Mouse (Mus musculus) bone marrow macrophage, adult 2 months (primary cell): ENCODE data around the gene Cdc6. TPM values are rescaled to one million over a fixed set of nuclear protein-coding genes. Genes with fewer than 3 reads are reported as not detected.

ENCODE experiments used
- H3K27ac ChIP-seq: 2 replicates; pipeline ENCODE4 v1.5.1; 2012; ENCODE audit warnings: low read depth, low read length; ENCODE audit not compliant: insufficient read depth
- H3K4me1 ChIP-seq: 2 replicates; pipeline ENCODE4 v1.6.1; 2012; ENCODE audit warnings: low read length; ENCODE audit not compliant: control insufficient read depth, insufficient read depth
- H3K4me3 ChIP-seq: 2 replicates; pipeline ENCODE4 v1.5.1; 2012; ENCODE audit warnings: mild to moderate bottlenecking, low read length, moderate library complexity; ENCODE audit not compliant: insufficient read depth
- CTCF ChIP-seq: IDR thresholded peaks from 2 replicates; pipeline ENCODE4 v1.5.1; 2012; ENCODE audit warnings: low read depth, mild to moderate bottlenecking, low read length, moderate library complexity
- POLR2A ChIP-seq: IDR thresholded peaks from 2 replicates; pipeline ENCODE4 v1.6.1; 2012; ENCODE audit warnings: mild to moderate bottlenecking, low read depth, low read length, borderline replicate concordance
- polyA plus RNA-seq: library from polyadenylated mRNA; stranded (reverse); fragments of >200 nt; gene quantifications from 2 replicates; pipeline ENCODE4 v1.2.4, GENCODE M21; 2012; ENCODE audit not compliant: missing spikeins, insufficient read depth, insufficient read length

The Cdc6 gene
- polyA plus RNA-seq, 1 experiment = 6.9 TPM

- Histone ChIP-seq H3K4me3 (no peak overlapping the region), H3K4me1 (peaks cover 66% of the 10 kb centered on the region), H3K27ac (0 out of 2 replicates have a peak overlapping the region, but pooled peaks have one; percentile 6)
- TF ChIP-seq POLR2A = no peak
- no peak for TF ChIP-seq CTCF
These were observed 45.1 kb downstream of the Cdc6 start for GRCm38 (mm10) chr11:98952736-98953135.

GRCm38 (mm10) chr11:98953361-98953760 lies 45.8 kb downstream of the Cdc6 start:
- Histone ChIP-seq H3K4me1 (peaks cover 66% of the 10 kb centered on the region), H3K27ac (no peak overlapping the region)

GRCm38 (mm10) chr11:98953835-98954320 lies 46.3 kb downstream of the Cdc6 start:
- H3K27ac ChIP-seq = no peak overlapping the region
- peaks cover 62% of the 10 kb centered on the region for H3K4me1 ChIP-seq
- no peak for TF ChIP-seq CTCF
- no peak for TF ChIP-seq POLR2A
- H3K4me3 ChIP-seq = no peak overlapping the region

More at GRCm38 (mm10) chr11:98953361-98953760, 45.8 kb downstream of the Cdc6 start:
- H3K4me3 ChIP-seq = no peak overlapping the region
- no peak for TF ChIP-seq CTCF

GRCm38 (mm10) chr11:98954373-98954772 lies 46.8 kb downstream of the Cdc6 start:
- Histone ChIP-seq H3K4me3 (no peak overlapping the region), H3K27ac (no peak overlapping the region), H3K4me1 (peaks cover 60% of the 10 kb centered on the region)
- peak; percentile 90; the same call in 1 of the 2 replicates for TF ChIP-seq CTCF
- no peak for TF ChIP-seq POLR2A

GRCm38 (mm10) chr11:98954801-98955706 lies 47.5 kb downstream of the Cdc6 start:
- Histone ChIP-seq H3K4me3 (no peak overlapping the region), H3K4me1 (peaks cover 53% of the 10 kb centered on the region)

GRCm38 (mm10) chr11:98955707-98956235 lies 48.2 kb downstream of the Cdc6 start:
- TF ChIP-seq POLR2A (no peak), CTCF (no peak)
- H3K4me1 ChIP-seq = peaks cover 49% of the 10 kb centered on the region
- H3K4me3 ChIP-seq = no peak overlapping the region
- no peak overlapping the region for H3K27ac ChIP-seq

More at GRCm38 (mm10) chr11:98954801-98955706, 47.5 kb downstream of the Cdc6 start:
- TF ChIP-seq CTCF (no peak), POLR2A (no peak)
- H3K27ac ChIP-seq = no peak overlapping the region

GRCm38 (mm10) chr11:98956340-98956739 lies 48.7 kb downstream of the Cdc6 start:
- no peak overlapping the region for H3K4me3 ChIP-seq
- peaks cover 49% of the 10 kb centered on the region for H3K4me1 ChIP-seq
- no peak overlapping the region for H3K27ac ChIP-seq
- no peak for TF ChIP-seq CTCF
- no peak for TF ChIP-seq POLR2A

GRCm38 (mm10) chr11:98959437-98960312 lies 52.1 kb downstream of the Cdc6 start:
- Histone ChIP-seq H3K4me3 (peak overlapping the region; percentile 63), H3K27ac (peak overlapping the region; percentile 41), H3K4me1 (peaks cover 36% of the 10 kb centered on the region)

GRCm38 (mm10) chr11:98960313-98960906 lies 52.8 kb downstream of the Cdc6 start:
- peak overlapping the region; percentile 41; the same call in 1 of the 2 replicates for H3K27ac ChIP-seq
- peaks cover 29% of the 10 kb centered on the region for H3K4me1 ChIP-seq
- H3K4me3 ChIP-seq = peak overlapping the region; percentile 63
- TF ChIP-seq CTCF (no peak), POLR2A (no peak)

More at GRCm38 (mm10) chr11:98959437-98960312, 52.1 kb downstream of the Cdc6 start:
- TF ChIP-seq CTCF (no peak), POLR2A (no peak)

GRCm38 (mm10) chr11:98961051-98961592 lies 53.5 kb downstream of the Cdc6 start:
- Histone ChIP-seq H3K27ac (no peak overlapping the region), H3K4me1 (peaks cover 25% of the 10 kb centered on the region), H3K4me3 (peak overlapping the region; percentile 63)
- no peak for TF ChIP-seq CTCF
- no peak for TF ChIP-seq POLR2A
